Mouse (Mus musculus): ENCODE measurements around the gene Nudc. TPM values are rescaled to one million over a fixed set of nuclear protein-coding genes. Genes with fewer than 3 reads are reported as not detected.

Gene Nudc
- polyA plus RNA-seq (2012; rRNA removed), result 51.9 and 61.3 TPM in 2 replicates

GRCm38 (mm10) chr4:133545272-133546231 is at the start of gene Nudc:
TSS of gene Nudc (minus strand) at chr4:133545996.
- peak within 1 kb of the TSS; percentile 27; the same call in 1 of the 2 replicates for H3K27ac ChIP-seq (ENCODE audit: control insufficient read depth, insufficient read depth, low read length)
- H3K27me3 ChIP-seq (ENCODE audit: control insufficient read depth, insufficient read depth, low read length), result no peaks in the 10 kb centered on the region
- H3K4me1 ChIP-seq (replicated peaks; ENCODE audit: control insufficient read depth, insufficient read depth, low read length), result 0 out of 2 replicates have a peak, but pooled peaks cover 3% of the 10 kb centered on the region
- TF ChIP-seq POLR2A (IDR thresholded peaks at IDR 0.05; ENCODE audit: control insufficient read depth, extremely low read depth, insufficient read depth, low read length, poor library complexity) (peak; percentile 67; the same call in 1 of the 2 replicates), CTCF (IDR thresholded peaks at IDR 0.05; ENCODE audit: borderline replicate concordance, control insufficient read depth, extremely low read depth, insufficient read depth, low read length, poor library complexity) (peak; percentile 60; the same call in 1 of the 2 replicates)
- under 1% methylated on average over 73 of the region's 77 CpGs for WGBS
- H3K36me3 ChIP-seq (ENCODE audit: control insufficient read depth, insufficient read depth, low read length), result peaks cover 3% of the 10 kb centered on the region; the same call in 1 of the 2 replicates
- DNase-seq, result peak; percentile 95
- peak within 1 kb of the TSS; percentile 99 for H3K4me3 ChIP-seq (ENCODE audit: control insufficient read depth, insufficient read depth, low read length)

GRCm38 (mm10) chr4:133595538-133595937 is 49.7 kb upstream of the Nudc start:
- Histone ChIP-seq H3K4me3 (ENCODE audit: control insufficient read depth, insufficient read depth, low read length) (no peak overlapping the region), H3K27me3 (ENCODE audit: control insufficient read depth, insufficient read depth, low read length) (peaks cover 9% of the 10 kb centered on the region; the same call in 1 of the 2 replicates), H3K36me3 (ENCODE audit: control insufficient read depth, insufficient read depth, low read length) (no peaks in the 10 kb centered on the region), H3K4me1 (replicated peaks; ENCODE audit: control insufficient read depth, insufficient read depth, low read length) (peaks cover 15% of the 10 kb centered on the region), H3K27ac (ENCODE audit: control insufficient read depth, insufficient read depth, low read length) (no peak overlapping the region)
- WGBS, result 72% methylated on average over 7 of the region's 7 CpGs
- TF ChIP-seq POLR2A (IDR thresholded peaks at IDR 0.05; ENCODE audit: control insufficient read depth, extremely low read depth, insufficient read depth, low read length, poor library complexity) (no peak), CTCF (IDR thresholded peaks at IDR 0.05; ENCODE audit: borderline replicate concordance, control insufficient read depth, extremely low read depth, insufficient read depth, low read length, poor library complexity) (no peak)
- DNase-seq, result no peak

GRCm38 (mm10) chr4:133592570-133592969 is 46.8 kb upstream of the Nudc start:
- Histone ChIP-seq H3K4me3 (ENCODE audit: control insufficient read depth, insufficient read depth, low read length) (no peak overlapping the region), H3K27ac (ENCODE audit: control insufficient read depth, insufficient read depth, low read length) (no peak overlapping the region), H3K36me3 (ENCODE audit: control insufficient read depth, insufficient read depth, low read length) (0 out of 2 replicates have a peak, but pooled peaks cover 5% of the 10 kb centered on the region), H3K4me1 (replicated peaks; ENCODE audit: control insufficient read depth, insufficient read depth, low read length) (peaks cover 3% of the 10 kb centered on the region; the same call in 1 of the 2 replicates), H3K27me3 (ENCODE audit: control insufficient read depth, insufficient read depth, low read length) (no peaks in the 10 kb centered on the region)
- DNase-seq, result peak; percentile 69
- no peak for TF ChIP-seq POLR2A (IDR thresholded peaks at IDR 0.05; ENCODE audit: control insufficient read depth, extremely low read depth, insufficient read depth, low read length, poor library complexity)
- TF ChIP-seq CTCF (IDR thresholded peaks at IDR 0.05; ENCODE audit: borderline replicate concordance, control insufficient read depth, extremely low read depth, insufficient read depth, low read length, poor library complexity), result peak; percentile 69; the same call in 1 of the 2 replicates
- 33% methylated on average over 7 of the region's 7 CpGs for WGBS

GRCm38 (mm10) chr4:133584059-133584951 is 38.5 kb upstream of the Nudc start, which contains the start of gene Gpn2:
TSS of gene Gpn2 (plus strand) at chr4:133584362.
- WGBS, result under 1% methylated on average over 65 of the region's 65 CpGs
- peaks cover 5% of the 10 kb centered on the region; the same call in 1 of the 2 replicates for H3K36me3 ChIP-seq (ENCODE audit: control insufficient read depth, insufficient read depth, low read length)
- peak; percentile 85 for DNase-seq

GRCm38 (mm10) chr4:133583690-133584058 is 37.9 kb upstream of the Nudc start:
- Histone ChIP-seq H3K27me3 (ENCODE audit: control insufficient read depth, insufficient read depth, low read length) (no peaks in the 10 kb centered on the region), H3K27ac (ENCODE audit: control insufficient read depth, insufficient read depth, low read length) (peak overlapping the region; percentile 72; the same call in 1 of the 2 replicates), H3K4me3 (ENCODE audit: control insufficient read depth, insufficient read depth, low read length) (peak overlapping the region; percentile 94), H3K4me1 (replicated peaks; ENCODE audit: control insufficient read depth, insufficient read depth, low read length) (peaks cover 9% of the 10 kb centered on the region), H3K36me3 (ENCODE audit: control insufficient read depth, insufficient read depth, low read length) (peaks cover 3% of the 10 kb centered on the region; the same call in 1 of the 2 replicates)
- 67% methylated on average over 6 of the region's 6 CpGs for WGBS
- DNase-seq, result no peak
- TF ChIP-seq CTCF (IDR thresholded peaks at IDR 0.05; ENCODE audit: borderline replicate concordance, control insufficient read depth, extremely low read depth, insufficient read depth, low read length, poor library complexity) (no peak), POLR2A (IDR thresholded peaks at IDR 0.05; ENCODE audit: control insufficient read depth, extremely low read depth, insufficient read depth, low read length, poor library complexity) (no peak)

More at GRCm38 (mm10) chr4:133584059-133584951, 38.5 kb upstream of the Nudc start, which contains the start of gene Gpn2:
- Histone ChIP-seq H3K27me3 (ENCODE audit: control insufficient read depth, insufficient read depth, low read length) (no peaks in the 10 kb centered on the region), H3K4me1 (replicated peaks; ENCODE audit: control insufficient read depth, insufficient read depth, low read length) (peaks cover 9% of the 10 kb centered on the region), H3K27ac (ENCODE audit: control insufficient read depth, insufficient read depth, low read length) (peak within 1 kb of the TSS; percentile 72; the same call in 1 of the 2 replicates), H3K4me3 (ENCODE audit: control insufficient read depth, insufficient read depth, low read length) (peak within 1 kb of the TSS; percentile 94)
- TF ChIP-seq CTCF (IDR thresholded peaks at IDR 0.05; ENCODE audit: borderline replicate concordance, control insufficient read depth, extremely low read depth, insufficient read depth, low read length, poor library complexity), result 0 out of 2 replicates have a peak, but pooled peaks have one; percentile 14
- TF ChIP-seq POLR2A (IDR thresholded peaks at IDR 0.05; ENCODE audit: control insufficient read depth, extremely low read depth, insufficient read depth, low read length, poor library complexity), result peak; percentile 43; the same call in 1 of the 2 replicates

Data from thymus, adult 2 months (tissue).